Mouse (Mus musculus): Measurements from ENCODE around the gene Mcrip1.

- TF ChIP-seq TAL1 (IDR thresholded peaks at IDR 0.05; ENCODE audit: low read length) (no peak), GATA1 (IDR thresholded peaks at IDR 0.05; ENCODE audit: low read length) (no peak)
Measured at GRCm38 (mm10) chr11:120498226-120498625, 51.3 kb downstream of the Mcrip1 start.

All from erythroblast, embryonic 14.5 days (primary cell).